Mouse (Mus musculus) MEL (cell line): ENCODE results near the gene Usp29. TPM values are rescaled to one million over a fixed set of nuclear protein-coding genes. Genes with fewer than 3 reads are reported as not detected.
"Not testable (repeated sequence)": the region's sequence is repeated elsewhere in the genome, so short reads cannot be mapped to it uniquely, and the experiment has no call there.

Source experiments
- DNase-seq: peaks from one replicate; pipeline ENCODE4 v3.0.0; 2011; ENCODE audit warnings: low read depth, low spot score
- H3K27ac ChIP-seq: 2 replicates; pipeline ENCODE4 v1.5.1; 2012; ENCODE audit warnings: low read depth, mild to moderate bottlenecking, control low read depth, low read length, moderate library complexity; ENCODE audit not compliant: control insufficient read depth
- H3K27me3 ChIP-seq, 2 experiments: fragments of 150-350 bp in 1 of 2; sonication (generic) in 1 of 2; 2 replicates each; pipeline ENCODE4 v1.6.1; 2012; ENCODE audit warnings: low read length in 2 of 2, mild to moderate bottlenecking in 2 of 2, improper control_type of control experiment in 1 of 2, moderate library complexity in 1 of 2; ENCODE audit not compliant: insufficient read depth in 2 of 2, control insufficient read depth in 1 of 2
- H3K36me3 ChIP-seq, 2 experiments: 2 replicates each; pipeline ENCODE4 v1.6.1; 2012 to 2014; ENCODE audit warnings: low read length in 2 of 2, improper control_type of control experiment in 1 of 2, inconsistent platforms in 1 of 2, mild to moderate bottlenecking in 1 of 2; ENCODE audit not compliant: insufficient read depth in 2 of 2, control insufficient read depth in 1 of 2
- H3K4me1 ChIP-seq, 2 experiments: fragments of 150-350 bp in 1 of 2; sonication (generic) in 1 of 2; 2 replicates each; pipeline ENCODE4 v1.6.1; 2012; ENCODE audit warnings: low read length in 2 of 2, improper control_type of control experiment in 1 of 2, mild to moderate bottlenecking in 1 of 2; ENCODE audit not compliant: insufficient read depth in 2 of 2, control insufficient read depth in 1 of 2
- H3K4me3 ChIP-seq, 2 experiments: fragments of 150-350 bp in 1 of 2; sonication (generic) in 1 of 2; 2 replicates each; pipeline ENCODE4 v1.5.1; 2012; ENCODE audit warnings: low read depth in 2 of 2, low read length in 2 of 2, mild to moderate bottlenecking in 2 of 2, moderate library complexity in 2 of 2, control low read depth in 1 of 2, improper control_type of control experiment in 1 of 2; ENCODE audit not compliant: control insufficient read depth in 1 of 2, insufficient read depth in 1 of 2
- H3K79me2 ChIP-seq: 2 replicates; pipeline ENCODE4 v1.6.1; 2012; ENCODE audit warnings: mild to moderate bottlenecking, low read length, moderate library complexity; ENCODE audit not compliant: control insufficient read depth, poor library complexity, insufficient read depth
- H3K9ac ChIP-seq: 2 replicates; pipeline ENCODE4 v1.6.1; 2012; ENCODE audit warnings: low read depth, mild to moderate bottlenecking, control low read depth, low read length, moderate library complexity; ENCODE audit not compliant: control insufficient read depth, poor library complexity, severe bottlenecking
- H3K9me3 ChIP-seq: fragments of 150-350 bp; sonication (generic); replicated peaks from 2 replicates; pipeline ENCODE4 v1.6.1; 2012; ENCODE audit warnings: mild to moderate bottlenecking, low read length, improper control_type of control experiment, moderate library complexity; ENCODE audit not compliant: insufficient read depth
- BHLHE40 ChIP-seq: IDR thresholded peaks from 2 replicates; pipeline ENCODE4 v1.6.1; 2012; ENCODE audit warnings: low read depth, mild to moderate bottlenecking, inconsistent platforms, low read length, improper control_type of control experiment, borderline replicate concordance
- CHD1 ChIP-seq: IDR thresholded peaks from 2 replicates; pipeline ENCODE4 v1.6.1; 2012; ENCODE audit warnings: low read depth, mild to moderate bottlenecking, inconsistent platforms, low read length, improper control_type of control experiment
- CHD2 ChIP-seq: IDR thresholded peaks from 2 replicates; pipeline ENCODE4 v1.6.1; 2011; ENCODE audit warnings: low read length, improper control_type of control experiment
- CTCF ChIP-seq, 3 experiments: IDR thresholded peaks in 2 of 3; conservative IDR thresholded peaks in 1 of 3; 2 replicates each; pipeline ENCODE4 v1.5.1; 2011 to 2012; ENCODE audit warnings: low read length in 3 of 3, low read depth in 2 of 3, mild to moderate bottlenecking in 2 of 3, improper control_type of control experiment in 1 of 3, inconsistent platforms in 1 of 3, mixed read lengths in 1 of 3, moderate library complexity in 1 of 3; ENCODE audit not compliant: control insufficient read depth in 1 of 3, insufficient read depth in 1 of 3, poor library complexity in 1 of 3, severe bottlenecking in 1 of 3
- E2F4 ChIP-seq: IDR thresholded peaks from 2 replicates; pipeline ENCODE4 v1.6.1; 2011; ENCODE audit warnings: low read depth, low read length, improper control_type of control experiment, borderline replicate concordance
- ELF1 ChIP-seq: IDR thresholded peaks from 2 replicates; pipeline ENCODE4 v1.6.1; 2014; ENCODE audit warnings: low read depth, mild to moderate bottlenecking, inconsistent platforms, low read length, improper control_type of control experiment, moderate library complexity
- ETS1 ChIP-seq: IDR thresholded peaks from 2 replicates; pipeline ENCODE4 v1.6.1; 2012; ENCODE audit warnings: low read depth, mild to moderate bottlenecking, inconsistent platforms, low read length, improper control_type of control experiment, moderate library complexity
- GABPA ChIP-seq: IDR thresholded peaks from 2 replicates; pipeline ENCODE4 v1.6.1; 2012; ENCODE audit warnings: low read depth, mild to moderate bottlenecking, inconsistent platforms, low read length, improper control_type of control experiment, moderate library complexity
- GATA1 ChIP-seq: IDR thresholded peaks from 2 replicates; pipeline ENCODE4 v1.6.1; 2011; ENCODE audit warnings: low read depth, low read length, improper control_type of control experiment
- MAFK ChIP-seq: IDR thresholded peaks from 2 replicates; pipeline ENCODE4 v1.6.1; 2011; ENCODE audit warnings: low read depth, mild to moderate bottlenecking, low read length, improper control_type of control experiment, borderline replicate concordance
- MAX ChIP-seq: IDR thresholded peaks from 2 replicates; pipeline ENCODE4 v1.6.1; 2011; ENCODE audit warnings: low read length, improper control_type of control experiment
- MAZ ChIP-seq: IDR thresholded peaks from 2 replicates; pipeline ENCODE4 v1.6.1; 2012; ENCODE audit warnings: low read depth, mild to moderate bottlenecking, inconsistent platforms, low read length, improper control_type of control experiment
- MEF2A ChIP-seq: IDR thresholded peaks from 2 replicates; pipeline ENCODE4 v1.6.1; 2014; ENCODE audit warnings: low read depth, mild to moderate bottlenecking, inconsistent platforms, low read length, improper control_type of control experiment; ENCODE audit not compliant: poor library complexity, insufficient replicate concordance, severe bottlenecking; ENCODE audit errors: extremely low read depth
- MYB ChIP-seq: IDR thresholded peaks from 2 replicates; pipeline ENCODE4 v1.6.1; 2011; ENCODE audit warnings: mild to moderate bottlenecking, low read depth, low read length, improper control_type of control experiment
- MYC ChIP-seq: IDR thresholded peaks from 2 replicates; pipeline ENCODE4 v1.6.1; 2011; ENCODE audit warnings: low read depth, mild to moderate bottlenecking, low read length, improper control_type of control experiment, moderate library complexity
- POLR2A ChIP-seq, 2 experiments: IDR thresholded peaks; 2 replicates each; pipeline ENCODE4 v1.6.1; 2011 to 2012; ENCODE audit warnings: low read length in 2 of 2, mild to moderate bottlenecking in 2 of 2, control low read depth in 1 of 2, improper control_type of control experiment in 1 of 2, low read depth in 1 of 2, moderate library complexity in 1 of 2; ENCODE audit not compliant: control insufficient read depth in 1 of 2, insufficient read depth in 1 of 2, poor library complexity in 1 of 2
- RAD21 ChIP-seq: IDR thresholded peaks from 2 replicates; pipeline ENCODE4 v1.6.1; 2011; ENCODE audit warnings: mild to moderate bottlenecking, low read depth, low read length, improper control_type of control experiment
- SIN3A ChIP-seq: IDR thresholded peaks from 2 replicates; pipeline ENCODE4 v1.6.1; 2012; ENCODE audit warnings: low read length, improper control_type of control experiment, inconsistent platforms
- SMC3 ChIP-seq: IDR thresholded peaks from 2 replicates; pipeline ENCODE4 v1.6.1; 2011; ENCODE audit warnings: low read depth, low read length, improper control_type of control experiment
- TAL1 ChIP-seq: IDR thresholded peaks from 2 replicates; pipeline ENCODE4 v1.6.1; 2012; ENCODE audit warnings: mild to moderate bottlenecking, inconsistent platforms, low read length, moderate library complexity, mixed read lengths
- TBP ChIP-seq: IDR thresholded peaks from 2 replicates; pipeline ENCODE4 v1.8.0; 2011; ENCODE audit warnings: low read depth, low read length, improper control_type of control experiment
- UBTF ChIP-seq: IDR thresholded peaks from 2 replicates; pipeline ENCODE4 v1.6.1; 2012; ENCODE audit warnings: low read depth, mild to moderate bottlenecking, inconsistent platforms, low read length, improper control_type of control experiment, moderate library complexity, borderline replicate concordance; ENCODE audit not compliant: insufficient read depth
- USF1 ChIP-seq: IDR thresholded peaks from 2 replicates; pipeline ENCODE4 v1.6.1; 2014; ENCODE audit warnings: low read depth, mild to moderate bottlenecking, inconsistent platforms, low read length, improper control_type of control experiment, moderate library complexity
- ZC3H11A ChIP-seq: IDR thresholded peaks from 2 replicates; pipeline ENCODE4 v1.6.1; 2012; ENCODE audit warnings: low read depth, mild to moderate bottlenecking, inconsistent platforms, low read length, improper control_type of control experiment
- ZKSCAN1 ChIP-seq: IDR thresholded peaks from 2 replicates; pipeline ENCODE4 v1.6.1; 2012; ENCODE audit warnings: low read depth, mild to moderate bottlenecking, inconsistent platforms, low read length, improper control_type of control experiment, moderate library complexity
- polyA plus RNA-seq, 2 experiments: library from polyadenylated mRNA; stranded (reverse) in 1 of 2; unstranded in 1 of 2; fragments of >175 nt in 1 of 2; fragments of >200 nt in 1 of 2; gene quantifications; 2 replicates each; pipeline versions ENCODE4 v1.2.1 to v1.2.4; 2012; ENCODE audit warnings: low replicate concordance in 2 of 2, low read depth in 1 of 2; ENCODE audit not compliant: insufficient read length in 2 of 2, insufficient read depth in 1 of 2, missing spikeins in 1 of 2
- total RNA-seq: library from RNA; depleted of rRNA; stranded (reverse); fragments of 300-350 nt; gene quantifications from 2 replicates; pipeline ENCODE4 v1.2.3, GENCODE M21; 2012

Gene Usp29
- total and polyA plus RNA-seq, 3 experiments: not detected

- H3K4me3 ChIP-seq: no peak overlapping the region
- no peaks in the 10 kb centered on the region for H3K79me2 ChIP-seq
- H3K4me1 ChIP-seq: no peaks in the 10 kb centered on the region
- no peak overlapping the region for H3K9ac ChIP-seq
- H3K27ac ChIP-seq: no peak overlapping the region
- no peaks in the 10 kb centered on the region for H3K27me3 ChIP-seq
- H3K9me3 ChIP-seq: no peaks in the 10 kb centered on the region
- DNase-seq: no peak
- no peaks in the 10 kb centered on the region for H3K36me3 ChIP-seq
- TF ChIP-seq MYC: no peak
- TF ChIP-seq GABPA: no peak
- TF ChIP-seq SMC3: no peak
- TF ChIP-seq MEF2A: no peak
- no peak for TF ChIP-seq ETS1
- no peak for TF ChIP-seq ZKSCAN1
Measured at GRCm38 (mm10) chr7:6879512-6880164, 149.3 kb downstream of the Usp29 start.

GRCm38 (mm10) chr7:6880918-6881317 is 150.5 kb downstream of the Usp29 start:
- not testable (repeated sequence) for H3K4me3 ChIP-seq, DNase-seq, H3K4me1 ChIP-seq, H3K9ac ChIP-seq, H3K9me3 ChIP-seq, H3K27ac ChIP-seq, H3K79me2 ChIP-seq, H3K36me3 ChIP-seq, H3K27me3 ChIP-seq

GRCm38 (mm10) chr7:6881473-6882046 is 151.2 kb downstream of the Usp29 start:
- no peak for DNase-seq
- Histone ChIP-seq H3K27me3 (no peaks in the 10 kb centered on the region), H3K27ac (no peak overlapping the region), H3K36me3 (no peaks in the 10 kb centered on the region), H3K9me3 (no peaks in the 10 kb centered on the region), H3K4me3 (no peak overlapping the region), H3K79me2 (no peaks in the 10 kb centered on the region), H3K4me1 (no peaks in the 10 kb centered on the region), H3K9ac (no peak overlapping the region)
- TF ChIP-seq TBP (no peak), RAD21 (no peak), UBTF (no peak), MAZ (no peak), CTCF (IDR thresholded peaks at IDR 0.05 in 2 of 3, conservative IDR thresholded peaks at IDR 0.05 in 1 of 3; ENCODE audit: control insufficient read depth in 1 of 3, insufficient read depth in 1 of 3, low read depth in 2 of 3, low read length in 3 of 3, poor library complexity in 1 of 3, severe bottlenecking in 1 of 3) (no peak), ZC3H11A (no peak), ETS1 (no peak), MYB (no peak), MAFK (no peak), GATA1 (no peak), TAL1 (no peak), POLR2A (IDR thresholded peaks at IDR 0.05; ENCODE audit: control insufficient read depth in 1 of 2, insufficient read depth in 1 of 2, low read depth in 1 of 2, low read length in 2 of 2, poor library complexity in 1 of 2) (no peak), ELF1 (no peak), BHLHE40 (no peak), CHD2 (no peak), MAX (no peak), E2F4 (no peak), CHD1 (no peak), SIN3A (no peak), USF1 (no peak)
